Mouse (Mus musculus) limb, embryonic 10.5 days (tissue): Measurements from ENCODE around the gene Mef2d. TPM values are rescaled to one million over a fixed set of nuclear protein-coding genes. Genes with fewer than 3 reads are reported as not detected.

Experiments used
- microRNA-seq: library from miRNA; unstranded; fragments of <30 nt; microRNA quantifications from one replicate; pipeline ENCODE4, GENCODE M21; 2017
- polyA plus RNA-seq: library from polyadenylated mRNA; unstranded; fragments of >200 nt; fragmentation: Nextera tagmentation; extraction: Ambion mirVana; gene quantifications from 2 replicates; pipeline ENCODE4 v1.2.1, GENCODE M21; 2016

Gene Mef2d
- polyA plus RNA-seq, 1 experiment from 2014 or later = 14.0 TPM

Small RNAs within 50 kb of the gene (microRNA-seq; reads per million reads assigned to microRNA genes)
- gene Gm25641 (not detected), gene Mir3093 (not detected), gene Mir9-1 (not detected)

Other genes with a start within 250 kb of the Mef2d start
- 272 and 313 TPM in 2 replicates for gene Hdgf, start 236.1 kb upstream of the Mef2d start, polyA plus RNA-seq
- 75.0 and 81.3 TPM in 2 replicates for gene Mrpl24, start 222.9 kb upstream of the Mef2d start, polyA plus RNA-seq
- gene Isg20l2, start 212.1 kb upstream of the Mef2d start, polyA plus RNA-seq = 84.8 and 86.0 TPM in 2 replicates
- gene Rrnad1, start 211.7 kb upstream of the Mef2d start, polyA plus RNA-seq = 21.1 and 21.7 TPM in 2 replicates
- 944 and 1,066 TPM in 2 replicates for gene Crabp2, start 193.7 kb upstream of the Mef2d start, polyA plus RNA-seq
- gene Nes, start 171.3 kb upstream of the Mef2d start, polyA plus RNA-seq = 13.5 and 14.6 TPM in 2 replicates
- gene Bcan, start 142.1 kb upstream of the Mef2d start, polyA plus RNA-seq = not detected in 2 replicates
- 0.06 TPM in 1 of 2 replicates, not detected in the other for gene Hapln2, start 114.8 kb upstream of the Mef2d start, polyA plus RNA-seq
- 42.4 and 53.4 TPM in 2 replicates for gene Gpatch4, start 99.3 kb upstream of the Mef2d start, polyA plus RNA-seq
- gene Naxe, start 83.9 kb upstream of the Mef2d start, polyA plus RNA-seq = 132 and 148 TPM in 2 replicates
- gene Ttc24, start 64.1 kb upstream of the Mef2d start, polyA plus RNA-seq = not detected in 2 replicates
- gene Iqgap3, start 60.4 kb upstream of the Mef2d start, polyA plus RNA-seq = 23.1 and 26.7 TPM in 2 replicates
- gene Rhbg, start 112.3 kb downstream of the Mef2d start, polyA plus RNA-seq = 0.18 and 0.34 TPM in 2 replicates
- gene Gm38392, start 144.8 kb downstream of the Mef2d start, polyA plus RNA-seq = 0.26 TPM in 1 of 2 replicates, not detected in the other
- gene Tsacc, start 154.6 kb downstream of the Mef2d start, polyA plus RNA-seq = 14.0 and 15.4 TPM in 2 replicates
- 834 and 987 TPM in 2 replicates for gene Cct3, start 154.7 kb downstream of the Mef2d start, polyA plus RNA-seq
- gene Glmp, start 182.7 kb downstream of the Mef2d start, polyA plus RNA-seq = 138 and 142 TPM in 2 replicates
- gene Tmem79, start 193.8 kb downstream of the Mef2d start, polyA plus RNA-seq = 2.9 and 3.3 TPM in 2 replicates
- gene Smg5, start 193.9 kb downstream of the Mef2d start, polyA plus RNA-seq = 94.1 and 94.8 TPM in 2 replicates
- gene Paqr6, start 222.2 kb downstream of the Mef2d start, polyA plus RNA-seq = 0.83 and 1.6 TPM in 2 replicates
- gene Bglap3, start 230.4 kb downstream of the Mef2d start, polyA plus RNA-seq = 0.09 and 0.11 TPM in 2 replicates
- gene Bglap2, start 236.3 kb downstream of the Mef2d start, polyA plus RNA-seq = not detected in 2 replicates
- 0.79 TPM in 1 of 2 replicates, not detected in the other for gene Bglap, start 242.1 kb downstream of the Mef2d start, polyA plus RNA-seq